Mouse (Mus musculus) kidney, embryonic 16.5 days (tissue): ENCODE measurements around the gene Olfr1156. TPM values are rescaled to one million over a fixed set of nuclear protein-coding genes. Genes with fewer than 3 reads are reported as not detected.

ENCODE experiments used
- ATAC-seq: fragments of 200-750 bp; cut with Nextera tagmentation; 2 replicates; pipeline ENCODE4 v1.8.0; 2017; ENCODE audit warnings: moderate TSS enrichment; ENCODE audit not compliant: low FRiP score, low TSS enrichment
- H3K27ac ChIP-seq: fragments of 300-500 bp; sonication (generic); 2 replicates; pipeline ENCODE4 v1.5.1; 2014; ENCODE audit warnings: low read length
- H3K27me3 ChIP-seq: fragments of 300-500 bp; sonication (generic); 2 replicates; pipeline ENCODE4 v1.6.1; 2014; ENCODE audit warnings: low read length, control low read depth, mixed read lengths; ENCODE audit not compliant: insufficient read depth
- H3K36me3 ChIP-seq: fragments of 300-500 bp; sonication (generic); 2 replicates; pipeline ENCODE4 v1.6.1; 2014; ENCODE audit warnings: low read length, control low read depth, mixed read lengths; ENCODE audit not compliant: insufficient read depth
- H3K4me1 ChIP-seq: fragments of 300-500 bp; sonication (generic); 2 replicates; pipeline ENCODE4 v1.6.1; 2014; ENCODE audit warnings: low read length, control low read depth, mixed read lengths; ENCODE audit not compliant: insufficient read depth
- H3K4me2 ChIP-seq: fragments of 300-500 bp; sonication (generic); replicated peaks from 2 replicates; pipeline ENCODE4 v1.6.1; 2014; ENCODE audit warnings: low read depth, low read length
- H3K4me3 ChIP-seq: fragments of 300-500 bp; sonication (generic); 2 replicates; pipeline ENCODE4 v1.5.1; 2014; ENCODE audit warnings: mild to moderate bottlenecking, low read length
- H3K9ac ChIP-seq: fragments of 300-500 bp; sonication (generic); replicated peaks from 2 replicates; pipeline ENCODE4 v1.6.1; 2014; ENCODE audit warnings: low read length
- H3K9me3 ChIP-seq: fragments of 300-500 bp; sonication (generic); 2 replicates; pipeline ENCODE4 v1.6.1; 2016; ENCODE audit warnings: low read length, control low read depth
- WGBS: fragments of 180-500 bp; shearing (Covaris S2); extraction: QIAGEN DNeasy Blood & Tissue Kit; methylation state at CpG from one replicate; pipeline ENCODE4 v1.1.7; 2014; 5-methylcytosine and 5-hydroxymethylcytosine counted together
- polyA plus RNA-seq: library from polyadenylated mRNA; unstranded; fragments of >200 nt; fragmentation: Nextera tagmentation; extraction: Ambion mirVana; gene quantifications from 2 replicates; pipeline ENCODE4 v1.2.1, GENCODE M21; 2015

Gene Olfr1156
- not detected in 2 replicates for polyA plus RNA-seq

GRCm38 (mm10) chr2:87953000-87953399, at the start of gene Olfr1156:
TSS of gene Olfr1156 (minus strand) at chr2:87953100.
- Histone ChIP-seq H3K27ac (no peak within 1 kb of the TSS), H3K4me2 (no peak within 1 kb of the TSS), H3K9me3 (no peaks in the 10 kb centered on the region), H3K36me3 (no peaks in the 10 kb centered on the region), H3K4me1 (no peaks in the 10 kb centered on the region), H3K27me3 (no peaks in the 10 kb centered on the region), H3K9ac (no peak within 1 kb of the TSS), H3K4me3 (no peak within 1 kb of the TSS)
- ATAC-seq: no peak

GRCm38 (mm10) chr2:87989813-87990212, 36.9 kb upstream of the Olfr1156 start, which contains the start of gene Olfr1158:
TSS of gene Olfr1158 (plus strand) at chr2:87990113.
- Histone ChIP-seq H3K4me2 (no peak within 1 kb of the TSS), H3K4me1 (no peaks in the 10 kb centered on the region), H3K27ac (no peak within 1 kb of the TSS), H3K9ac (no peak within 1 kb of the TSS), H3K27me3 (no peaks in the 10 kb centered on the region), H3K36me3 (no peaks in the 10 kb centered on the region), H3K4me3 (no peak within 1 kb of the TSS), H3K9me3 (no peaks in the 10 kb centered on the region)
- ATAC-seq: no peak

- ATAC-seq: no peak
- H3K4me2 ChIP-seq: no peak within 1 kb of the TSS
- H3K27ac ChIP-seq: no peak within 1 kb of the TSS
- H3K4me3 ChIP-seq: no peak within 1 kb of the TSS
- no peaks in the 10 kb centered on the region for H3K27me3 ChIP-seq
- H3K9me3 ChIP-seq: no peaks in the 10 kb centered on the region
- no peaks in the 10 kb centered on the region for H3K36me3 ChIP-seq
- 78% methylated on average over 3 of the region's 3 CpGs for WGBS
- no peak within 1 kb of the TSS for H3K9ac ChIP-seq
- H3K4me1 ChIP-seq: no peaks in the 10 kb centered on the region
Measured at GRCm38 (mm10) chr2:87974563-87974962, 21.7 kb upstream of the Olfr1156 start, which contains the start of gene Olfr74. TSS of gene Olfr74 (minus strand) at chr2:87974663.

GRCm38 (mm10) chr2:87968199-87968598, 15.3 kb upstream of the Olfr1156 start, which contains the start of gene Olfr1157:
TSS of gene Olfr1157 (minus strand) at chr2:87968299.
- WGBS: 94% methylated on average over 4 of the region's 4 CpGs

GRCm38 (mm10) chr2:87945037-87945436, 7.9 kb downstream of the Olfr1156 start, which contains the start of gene Olfr1155:
TSS of gene Olfr1155 (minus strand) at chr2:87945137.
- WGBS: 90% methylated on average over 1 of the region's 1 CpGs
- Histone ChIP-seq H3K4me2 (no peak within 1 kb of the TSS), H3K4me3 (no peak within 1 kb of the TSS), H3K9ac (no peak within 1 kb of the TSS), H3K27ac (no peak within 1 kb of the TSS), H3K27me3 (no peaks in the 10 kb centered on the region), H3K4me1 (no peaks in the 10 kb centered on the region), H3K36me3 (no peaks in the 10 kb centered on the region), H3K9me3 (no peaks in the 10 kb centered on the region)
- no peak for ATAC-seq

More at GRCm38 (mm10) chr2:87968199-87968598, 15.3 kb upstream of the Olfr1156 start, which contains the start of gene Olfr1157:
- Histone ChIP-seq H3K4me3 (no peak within 1 kb of the TSS), H3K4me1 (no peaks in the 10 kb centered on the region), H3K4me2 (no peak within 1 kb of the TSS), H3K36me3 (no peaks in the 10 kb centered on the region), H3K9me3 (no peaks in the 10 kb centered on the region), H3K27me3 (no peaks in the 10 kb centered on the region), H3K9ac (no peak within 1 kb of the TSS), H3K27ac (no peak within 1 kb of the TSS)
- ATAC-seq: no peak

GRCm38 (mm10) chr2:87905066-87905465, 47.8 kb downstream of the Olfr1156 start, which contains the start of gene Olfr1154:
TSS of gene Olfr1154 (minus strand) at chr2:87905166.
- Histone ChIP-seq H3K36me3 (no peaks in the 10 kb centered on the region), H3K27me3 (no peaks in the 10 kb centered on the region), H3K4me3 (no peak within 1 kb of the TSS), H3K9ac (no peak within 1 kb of the TSS), H3K4me1 (no peaks in the 10 kb centered on the region), H3K9me3 (no peaks in the 10 kb centered on the region), H3K27ac (no peak within 1 kb of the TSS), H3K4me2 (no peak within 1 kb of the TSS)
- 76% methylated on average over 1 of the region's 1 CpGs for WGBS
- no peak for ATAC-seq

Other genes with a start within 250 kb of the Olfr1156 start
- not detected in 2 replicates for gene Olfr1137, start 239.9 kb downstream of the Olfr1156 start, polyA plus RNA-seq
- gene Olfr1138, start 213.1 kb downstream of the Olfr1156 start, polyA plus RNA-seq: not detected in 2 replicates
- gene Olfr1140, start 209.3 kb downstream of the Olfr1156 start, polyA plus RNA-seq: not detected in 2 replicates
- not detected in 2 replicates for gene Olfr1141, start 199.1 kb downstream of the Olfr1156 start, polyA plus RNA-seq
- not detected in 2 replicates for gene Olfr152, start 173.6 kb downstream of the Olfr1156 start, polyA plus RNA-seq
- gene Olfr1143, start 152.5 kb downstream of the Olfr1156 start, polyA plus RNA-seq: not detected in 2 replicates
- not detected in 2 replicates for gene Olfr1145, start 143.3 kb downstream of the Olfr1156 start, polyA plus RNA-seq
- gene Olfr1148, start 122.6 kb downstream of the Olfr1156 start, polyA plus RNA-seq: not detected in 2 replicates
- not detected in 2 replicates for gene Olfr1150-ps1, start 109.1 kb downstream of the Olfr1156 start, polyA plus RNA-seq
- gene Olfr1151, start 97.2 kb downstream of the Olfr1156 start, polyA plus RNA-seq: not detected in 2 replicates
- gene Olfr1152, start 86.6 kb downstream of the Olfr1156 start, polyA plus RNA-seq: 0.03 TPM in 1 of 2 replicates, not detected in the other
- not detected in 2 replicates for gene Olfr1153, start 58.1 kb downstream of the Olfr1156 start, polyA plus RNA-seq
- gene Olfr1154, start 47.9 kb downstream of the Olfr1156 start, polyA plus RNA-seq: not detected in 2 replicates
- gene Olfr1155, start 8.0 kb downstream of the Olfr1156 start, polyA plus RNA-seq: not detected in 2 replicates
- gene Olfr1157, start 15.2 kb upstream of the Olfr1156 start, polyA plus RNA-seq: not detected in 2 replicates
- not detected in 2 replicates for gene Olfr74, start 21.6 kb upstream of the Olfr1156 start, polyA plus RNA-seq
- not detected in 2 replicates for gene Olfr1158, start 37.0 kb upstream of the Olfr1156 start, polyA plus RNA-seq
- not detected in 2 replicates for gene Olfr1160, start 55.2 kb upstream of the Olfr1156 start, polyA plus RNA-seq
- gene Olfr1161, start 69.7 kb upstream of the Olfr1156 start, polyA plus RNA-seq: not detected in 2 replicates
- 0.05 TPM in 1 of 2 replicates, not detected in the other for gene Olfr73, start 84.6 kb upstream of the Olfr1156 start, polyA plus RNA-seq
- gene Olfr1162, start 98.0 kb upstream of the Olfr1156 start, polyA plus RNA-seq: not detected in 2 replicates
- not detected in 2 replicates for gene Olfr1163, start 118.7 kb upstream of the Olfr1156 start, polyA plus RNA-seq
- gene Olfr1164, start 140.9 kb upstream of the Olfr1156 start, polyA plus RNA-seq: not detected in 2 replicates
- not detected in 2 replicates for gene Olfr1166, start 175.2 kb upstream of the Olfr1156 start, polyA plus RNA-seq
- not detected in 2 replicates for gene Olfr1167, start 202.1 kb upstream of the Olfr1156 start, polyA plus RNA-seq
- not detected in 2 replicates for gene Olfr1168, start 228.8 kb upstream of the Olfr1156 start, polyA plus RNA-seq